Mouse (Mus musculus) layer of hippocampus, postnatal 14 days (tissue): ENCODE measurements around the gene Frat2. TPM values are rescaled to one million over a fixed set of nuclear protein-coding genes. Genes with fewer than 3 reads are reported as not detected.

Experiments
- total RNA-seq, 2 experiments: library from RNA; stranded (reverse); gene quantifications; 2 replicates each; pipeline ENCODE4 v1.2.3; 2021

The Frat2 gene
- total RNA-seq, 2 experiments from 2014 or later = 18.2 to 20.9 TPM

Other genes with a start within 250 kb of the Frat2 start
- gene Slit1, start 104.5 kb downstream of the Frat2 start, total RNA-seq = 100 to 1,000 TPM; 143 to 146 TPM
- 1 to 10 TPM; 3.5 to 4.1 TPM for gene Arhgap19, start 46.1 kb downstream of the Frat2 start, total RNA-seq
- gene Frat1, start 18.2 kb downstream of the Frat2 start, total RNA-seq = 10 to 100 TPM; 19.7 to 20.6 TPM
- 10 to 100 TPM; 33.4 to 34.0 TPM for gene Rrp12, start 48.0 kb upstream of the Frat2 start, total RNA-seq
- 100 to 1,000 TPM; 569 to 570 TPM for gene Pgam1, start 63.8 kb upstream of the Frat2 start, total RNA-seq
- gene Exosc1, start 85.3 kb upstream of the Frat2 start, total RNA-seq = 10 to 100 TPM; 26.1 to 26.7 TPM
- 10 to 100 TPM; 53.1 to 56.1 TPM for gene Zdhhc16, start 85.3 kb upstream of the Frat2 start, total RNA-seq
- gene Mms19, start 133.0 kb upstream of the Frat2 start, total RNA-seq = 10 to 100 TPM; 29.2 to 37.6 TPM
- gene Ubtd1, start 133.6 kb upstream of the Frat2 start, total RNA-seq = 10 to 100 TPM; 15.6 to 17.0 TPM
- under 1 TPM; 0.30 to 0.45 TPM for gene Ankrd2, start 187.9 kb upstream of the Frat2 start, total RNA-seq
- 1 to 10 TPM; 7.3 to 9.8 TPM for gene Hoga1, start 197.5 kb upstream of the Frat2 start, total RNA-seq
- 1 to 10 TPM; 1.3 to 1.5 TPM for gene 4933411K16Rik, start 204.1 kb upstream of the Frat2 start, total RNA-seq
- 10 to 100 TPM; 60.5 to 64.9 TPM for gene Morn4, start 238.2 kb upstream of the Frat2 start, total RNA-seq
- 10 to 100 TPM; 54.0 to 54.7 TPM for gene Pi4k2a, start 242.3 kb upstream of the Frat2 start, total RNA-seq